Mouse (Mus musculus) midbrain, postnatal 0 days (tissue): ENCODE data around the gene Stk16. TPM values are rescaled to one million over a fixed set of nuclear protein-coding genes. Genes with fewer than 3 reads are reported as not detected.

Experiments used
- ATAC-seq: fragments of 200-750 bp; cut with Nextera tagmentation; 2 replicates; pipeline ENCODE4 v1.8.0; 2017; ENCODE audit warnings: moderate number of reproducible peaks, mild to moderate bottlenecking, moderate TSS enrichment, moderate library complexity; ENCODE audit not compliant: low FRiP score
- DNase-seq: peaks from one replicate; pipeline ENCODE4 v3.0.0-alpha.2; 2015; ENCODE audit warnings: low spot score
- H3K27ac ChIP-seq: fragments of 300-500 bp; sonication (generic); 2 replicates; pipeline ENCODE4 v1.5.1; 2014; ENCODE audit warnings: low read depth, mild to moderate bottlenecking, low read length, mixed read lengths
- H3K27me3 ChIP-seq: fragments of 300-500 bp; sonication (generic); 2 replicates; pipeline ENCODE4 v1.6.1; 2014; ENCODE audit warnings: low read length, control low read depth, mixed read lengths; ENCODE audit not compliant: insufficient read depth
- H3K36me3 ChIP-seq: fragments of 300-500 bp; sonication (generic); 2 replicates; pipeline ENCODE4 v1.6.1; 2014; ENCODE audit warnings: low read length, control low read depth, mixed read lengths; ENCODE audit not compliant: insufficient read depth
- H3K4me1 ChIP-seq: fragments of 300-500 bp; sonication (generic); 2 replicates; pipeline ENCODE4 v1.6.1; 2014; ENCODE audit warnings: mild to moderate bottlenecking, control low read depth, antibody characterized with exemption, low read length, mixed read lengths; ENCODE audit not compliant: insufficient read depth
- H3K4me2 ChIP-seq: fragments of 300-500 bp; sonication (generic); 2 replicates; pipeline ENCODE4 v1.6.1; 2014; ENCODE audit warnings: low read depth, mild to moderate bottlenecking, low read length, mixed read lengths; ENCODE audit not compliant: poor library complexity, severe bottlenecking
- H3K4me3 ChIP-seq: fragments of 300-500 bp; sonication (generic); 2 replicates; pipeline ENCODE4 v1.5.1; 2014; ENCODE audit warnings: low read depth, mild to moderate bottlenecking, low read length, moderate library complexity
- H3K9ac ChIP-seq: fragments of 300-500 bp; sonication (generic); replicated peaks from 2 replicates; pipeline ENCODE4 v1.6.1; 2014; ENCODE audit warnings: mild to moderate bottlenecking, low read length, moderate library complexity, mixed read lengths; ENCODE audit not compliant: poor library complexity, severe bottlenecking
- H3K9me3 ChIP-seq: fragments of 300-500 bp; sonication (generic); 2 replicates; pipeline ENCODE4 v1.6.1; 2016; ENCODE audit warnings: low read length, control low read depth
- CTCF ChIP-seq: IDR thresholded peaks from 2 replicates; pipeline ENCODE4 v1.5.1; 2016; ENCODE audit warnings: antibody characterized with exemption, mild to moderate bottlenecking
- WGBS: fragments of 180-500 bp; shearing (Covaris S2); extraction: QIAGEN DNeasy Blood & Tissue Kit; methylation state at CpG from one replicate; pipeline ENCODE4 v1.1.7; 2014; 5-methylcytosine and 5-hydroxymethylcytosine counted together
- polyA plus RNA-seq: library from polyadenylated mRNA; unstranded; fragments of >200 nt; fragmentation: Nextera tagmentation; extraction: Ambion mirVana; gene quantifications from 2 replicates; pipeline ENCODE4 v1.2.1, GENCODE M21; 2015
- total RNA-seq: library from RNA; depleted of rRNA; stranded (reverse); fragments of >200 nt; gene quantifications from 2 replicates; pipeline ENCODE4 v1.2.3, GENCODE M21; 2014; rRNA removed

The Stk16 gene
- 98.8 and 130 TPM in 2 replicates for total RNA-seq
- polyA plus RNA-seq, result 111 and 113 TPM in 2 replicates

GRCm38 (mm10) chr1:75210136-75211087, at the start of gene Stk16, which contains the start of gene Glb1l:
Stk16 (plus strand) TSS chr1:75210838.
Glb1l (minus strand) TSS chr1:75210813.
- Histone ChIP-seq H3K9ac (peak within 1 kb of the TSS; percentile 80), H3K9me3 (no peaks in the 10 kb centered on the region), H3K4me3 (peak within 1 kb of the TSS; percentile 77), H3K4me2 (peak within 1 kb of the TSS; percentile 90), H3K27ac (peak within 1 kb of the TSS; percentile 70), H3K4me1 (peaks cover 19% of the 10 kb centered on the region), H3K27me3 (no peaks in the 10 kb centered on the region), H3K36me3 (peaks cover 26% of the 10 kb centered on the region)
- no peak for TF ChIP-seq CTCF
- WGBS, result 5% methylated on average over 42 of the region's 42 CpGs
- ATAC-seq, result peak; percentile 91
- DNase-seq, result peak; percentile 98

GRCm38 (mm10) chr1:75168093-75168471, 42.6 kb upstream of the Stk16 start:
- H3K27ac ChIP-seq, result peak overlapping the region; percentile 80; the same call in 1 of the 2 replicates
- no peak for DNase-seq
- 0 out of 2 replicates have a peak, but pooled peaks cover 2% of the 10 kb centered on the region for H3K4me1 ChIP-seq
- H3K27me3 ChIP-seq, result no peaks in the 10 kb centered on the region
- ATAC-seq, result peak; percentile 67
- peak overlapping the region; percentile 66 for H3K9ac ChIP-seq
- H3K9me3 ChIP-seq, result no peaks in the 10 kb centered on the region
- peak overlapping the region; percentile 58 for H3K4me2 ChIP-seq
- TF ChIP-seq CTCF, result no peak
- 7% methylated on average over 7 of the region's 7 CpGs for WGBS
- peak overlapping the region; percentile 78 for H3K4me3 ChIP-seq
- peaks cover 23% of the 10 kb centered on the region for H3K36me3 ChIP-seq

GRCm38 (mm10) chr1:75168472-75169464, 41.9 kb upstream of the Stk16 start, which contains the start of gene Zfand2b:
Zfand2b (plus strand) TSS chr1:75168646.
- Histone ChIP-seq H3K27ac (peak within 1 kb of the TSS; percentile 80), H3K36me3 (peaks cover 30% of the 10 kb centered on the region), H3K27me3 (no peaks in the 10 kb centered on the region), H3K4me2 (peak within 1 kb of the TSS; percentile 58), H3K4me3 (peak within 1 kb of the TSS; percentile 78), H3K9ac (peak within 1 kb of the TSS; percentile 66), H3K4me1 (0 out of 2 replicates have a peak, but pooled peaks cover 2% of the 10 kb centered on the region), H3K9me3 (no peaks in the 10 kb centered on the region)
- DNase-seq (peak; percentile 94), ATAC-seq (peak; percentile 96)
- TF ChIP-seq CTCF, result 0 out of 2 replicates have a peak, but pooled peaks have one; percentile 5
- 1% methylated on average over 55 of the region's 59 CpGs for WGBS

- H3K4me2 ChIP-seq, result peak overlapping the region; percentile 80
- H3K36me3 ChIP-seq, result peaks cover 64% of the 10 kb centered on the region
- DNase-seq (peak; percentile 78), ATAC-seq (peak; percentile 35)
- 0 out of 2 replicates have a peak overlapping the region, but pooled peaks have one; percentile 8 for H3K27ac ChIP-seq
- peak overlapping the region; percentile 61 for H3K9ac ChIP-seq
- TF ChIP-seq CTCF, result no peak
- H3K4me3 ChIP-seq, result peak overlapping the region; percentile 52
- no peaks in the 10 kb centered on the region for H3K27me3 ChIP-seq
- H3K4me1 ChIP-seq, result no peaks in the 10 kb centered on the region
- H3K9me3 ChIP-seq, result no peaks in the 10 kb centered on the region
- WGBS, result 7% methylated on average over 23 of the region's 23 CpGs
These were observed 31.1 kb upstream of the Stk16 start for GRCm38 (mm10) chr1:75179334-75180104.
